Mouse (Mus musculus): ENCODE results near the gene H2afx. TPM values are rescaled to one million over a fixed set of nuclear protein-coding genes. Genes with fewer than 3 reads are reported as not detected.
"Not testable (repeated sequence)": the region's sequence is repeated elsewhere in the genome, so short reads cannot be mapped to it uniquely, and the experiment has no call there.

The H2afx gene
- total RNA-seq (2021), result 56.5 and 65.2 TPM in 2 replicates
- long read RNA-seq, transcript H2afx-201 (1 exons, 1,384 nt), result major isoform, 53 of 53 reads
- long read RNA-seq, partial matches to known transcripts, result 0 of 53 reads
- long read RNA-seq, other reads (novel, unspliced or antisense), result 0 of 53 reads

GRCm38 (mm10) chr9:44334396-44335330 is at the start of gene H2afx:
TSS of gene H2afx (plus strand) at chr9:44334694.
- peak; percentile 94 for DNase-seq

GRCm38 (mm10) chr9:44286256-44286850 is 48.1 kb upstream of the H2afx start:
- DNase-seq, result no peak

GRCm38 (mm10) chr9:44287003-44287400 is 47.5 kb upstream of the H2afx start:
- no peak for DNase-seq

- DNase-seq, result peak; percentile 58
Measured at GRCm38 (mm10) chr9:44287401-44288075, 47.0 kb upstream of the H2afx start.

- peak; percentile 61 for DNase-seq
Measured at GRCm38 (mm10) chr9:44288076-44288958, 46.2 kb upstream of the H2afx start, which contains the start of gene Abcg4. TSS of gene Abcg4 (minus strand) at chr9:44288615.

- no peak for DNase-seq
Measured at GRCm38 (mm10) chr9:44288959-44289291, 45.6 kb upstream of the H2afx start.

- DNase-seq, result peak; percentile 35
Measured at GRCm38 (mm10) chr9:44292490-44292889, 42.0 kb upstream of the H2afx start.

- DNase-seq, result not testable (repeated sequence)
Measured at GRCm38 (mm10) chr9:44300001-44300400, 34.5 kb upstream of the H2afx start.

- DNase-seq, result peak; percentile 96
Measured at GRCm38 (mm10) chr9:44305466-44306079, 28.9 kb upstream of the H2afx start, which contains the start of gene Hinfp. TSS of gene Hinfp (minus strand) at chr9:44305671.

GRCm38 (mm10) chr9:44306532-44306931 is 28.0 kb upstream of the H2afx start:
- no peak for DNase-seq

GRCm38 (mm10) chr9:44307248-44307647 is 27.2 kb upstream of the H2afx start:
- DNase-seq, result no peak

GRCm38 (mm10) chr9:44309756-44310155 is 24.7 kb upstream of the H2afx start:
- DNase-seq, result no peak

- no peak for DNase-seq
Measured at GRCm38 (mm10) chr9:44310750-44311135, 23.8 kb upstream of the H2afx start.

GRCm38 (mm10) chr9:44311136-44312134 is 23.1 kb upstream of the H2afx start:
- DNase-seq, result no peak

GRCm38 (mm10) chr9:44313476-44314256 is 20.8 kb upstream of the H2afx start:
- DNase-seq, result no peak

GRCm38 (mm10) chr9:44314257-44314547 is 20.3 kb upstream of the H2afx start:
- no peak for DNase-seq

- DNase-seq, result no peak
Measured at GRCm38 (mm10) chr9:44314910-44315309, 19.6 kb upstream of the H2afx start.

- DNase-seq, result no peak
Measured at GRCm38 (mm10) chr9:44317452-44317851, 17.0 kb upstream of the H2afx start.
